Mouse (Mus musculus) embryonic fibroblast, embryonic 13.5 days (primary cell): ENCODE measurements around the gene Anks6.

ENCODE experiments used
- CTCF ChIP-seq: IDR thresholded peaks from 2 replicates; pipeline ENCODE4 v1.5.1; 2011; ENCODE audit warnings: mild to moderate bottlenecking, control low read depth, low read length, moderate library complexity, borderline replicate concordance; ENCODE audit not compliant: insufficient read depth
- POLR2A ChIP-seq: IDR thresholded peaks from 2 replicates; pipeline ENCODE4 v1.6.1; 2011; ENCODE audit warnings: low read depth, mild to moderate bottlenecking, control low read depth, low read length, moderate library complexity

DNA sequence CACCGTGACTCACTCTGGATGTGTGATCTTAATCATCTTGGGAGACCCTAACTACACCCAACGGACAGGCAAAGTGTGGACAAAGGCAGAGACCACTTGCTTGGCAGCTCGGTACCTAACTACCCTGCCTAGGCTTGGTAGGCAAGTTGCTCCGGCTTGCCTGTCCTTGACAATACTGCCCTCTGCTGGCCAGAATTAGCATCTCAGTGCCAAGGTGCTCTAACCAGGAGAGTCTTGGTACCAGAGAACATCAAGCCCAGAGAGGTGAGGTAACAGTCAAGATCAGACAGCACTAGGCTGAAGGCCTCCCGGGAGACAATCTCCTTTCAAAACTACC is 19.9 kb downstream of the Anks6 start:
- TF ChIP-seq POLR2A (no peak), CTCF (peak; percentile 95)
